Mouse (Mus musculus): Measurements from ENCODE around the gene Hand2.

Hand2 gene

GRCm38 (mm10) chr8:57320851-57321743, at the start of gene Hand2:
Gene Hand2, plus strand, starts transcription at chr8:57320983.
- CTCF ChIA-PET = interaction anchor here (0.7 kb wide), 1 partner anchor 262 kb away, joined by 23 read pairs; no protein-coding TSS in a partner anchor

GRCm38 (mm10) chr8:57273055-57273454, 47.7 kb upstream of the Hand2 start:
- CTCF ChIA-PET = no interaction called here

GRCm38 (mm10) chr8:57293441-57293840, 27.3 kb upstream of the Hand2 start:
- CTCF ChIA-PET = no interaction called here

- CTCF ChIA-PET = no interaction called here
Observed at GRCm38 (mm10) chr8:57303513-57303912, 17.3 kb upstream of the Hand2 start.

GRCm38 (mm10) chr8:57304944-57305343, 15.8 kb upstream of the Hand2 start:
- CTCF ChIA-PET = no interaction called here

- CTCF ChIA-PET = no interaction called here
Observed at GRCm38 (mm10) chr8:57306441-57306840, 14.3 kb upstream of the Hand2 start.

- CTCF ChIA-PET = no interaction called here
Observed at GRCm38 (mm10) chr8:57309844-57310485, 10.8 kb upstream of the Hand2 start.

GRCm38 (mm10) chr8:57312031-57312981, 8.5 kb upstream of the Hand2 start:
- CTCF ChIA-PET = no interaction called here

GRCm38 (mm10) chr8:57313583-57313982, 7.2 kb upstream of the Hand2 start:
- CTCF ChIA-PET = no interaction called here

- CTCF ChIA-PET = no interaction called here
Observed at GRCm38 (mm10) chr8:57314216-57314615, 6.6 kb upstream of the Hand2 start.

GRCm38 (mm10) chr8:57315471-57315870, 5.3 kb upstream of the Hand2 start:
- CTCF ChIA-PET = no interaction called here

- CTCF ChIA-PET = no interaction called here
Observed at GRCm38 (mm10) chr8:57317107-57317506, 3.7 kb upstream of the Hand2 start.

- CTCF ChIA-PET = interaction anchor here (0.6 kb wide), 1 partner anchor 12 kb away, joined by 3 read pairs; no protein-coding TSS in a partner anchor
Observed at GRCm38 (mm10) chr8:57317890-57318480, 2.8 kb upstream of the Hand2 start.

GRCm38 (mm10) chr8:57319092-57319980, 1.4 kb upstream of the Hand2 start:
- CTCF ChIA-PET = no interaction called here

- CTCF ChIA-PET = no interaction called here
Observed at GRCm38 (mm10) chr8:57319981-57320585, 700 bp upstream of the Hand2 start.

- CTCF ChIA-PET = no interaction called here
Observed at GRCm38 (mm10) chr8:57321898-57322895, 1.4 kb downstream of the Hand2 start.

- CTCF ChIA-PET = no interaction called here
Observed at GRCm38 (mm10) chr8:57322961-57323941, 2.5 kb downstream of the Hand2 start.

- CTCF ChIA-PET = no interaction called here
Observed at GRCm38 (mm10) chr8:57324091-57324490, 3.3 kb downstream of the Hand2 start.

Measured in spleen, embryonic (tissue).